Mouse (Mus musculus) monocyte, adult 5-6 weeks (primary cell): ENCODE results near the gene Fcgr2b. TPM values are rescaled to one million over a fixed set of nuclear protein-coding genes. Genes with fewer than 3 reads are reported as not detected.
A peak's percentile ranks its signal among the peaks of the same experiment; 100 is the strongest.

ENCODE experiments used
- ATAC-seq: fragments of 153-309, 156-312 bp; replicated peaks from 2 replicates; pipeline ENCODE4 v1.8.0; 2017; ENCODE audit warnings: mild to moderate bottlenecking; ENCODE audit not compliant: low TSS enrichment, insufficient number of reproducible peaks, severe bottlenecking, poor library complexity, low FRiP score
- total RNA-seq: library from RNA; stranded (forward); fragments of 200-1000, 200-491, 200-594 nt; gene quantifications from 3 replicates; pipeline ENCODE4 v1.2.3, GENCODE M21; 2017

Fcgr2b gene
- total RNA-seq = 181 to 197 TPM (median 187 TPM) in 3 replicates

- ATAC-seq = no peak
Observed at GRCm38 (mm10) chr1:170976447-170976846, at the start of gene Fcgr2b. Gene Fcgr2b, minus strand, starts transcription at chr1:170976547.

GRCm38 (mm10) chr1:171019311-171019950, 43.1 kb upstream of the Fcgr2b start:
- 0 out of 2 replicates have a peak, but pooled peaks have one; percentile 33 for ATAC-seq

- ATAC-seq = peak; percentile 38
Observed at GRCm38 (mm10) chr1:171018737-171019136, 42.4 kb upstream of the Fcgr2b start, which contains the start of gene Fcgr4. Gene Fcgr4, plus strand, starts transcription at chr1:171018920.

GRCm38 (mm10) chr1:171017468-171018158, 41.3 kb upstream of the Fcgr2b start:
- ATAC-seq = peak; percentile 73

- ATAC-seq = peak; percentile 8; the same call in 1 of the 2 replicates
Observed at GRCm38 (mm10) chr1:171016676-171017356, 40.5 kb upstream of the Fcgr2b start.

GRCm38 (mm10) chr1:171011733-171012132, 35.4 kb upstream of the Fcgr2b start:
- peak; percentile 40; the same call in 1 of the 2 replicates for ATAC-seq

GRCm38 (mm10) chr1:171006905-171007304, 30.6 kb upstream of the Fcgr2b start:
- ATAC-seq = peak; percentile 40

- ATAC-seq = peak; percentile 83
Observed at GRCm38 (mm10) chr1:171006335-171006734, 30.0 kb upstream of the Fcgr2b start.

GRCm38 (mm10) chr1:171005586-171005985, 29.2 kb upstream of the Fcgr2b start:
- no peak for ATAC-seq

GRCm38 (mm10) chr1:171005081-171005480, 28.7 kb upstream of the Fcgr2b start:
- ATAC-seq = no peak

GRCm38 (mm10) chr1:170999811-171000210, 23.5 kb upstream of the Fcgr2b start:
- ATAC-seq = no peak

- ATAC-seq = peak; percentile 87
Observed at GRCm38 (mm10) chr1:170997756-170998655, 21.7 kb upstream of the Fcgr2b start.

- ATAC-seq = peak; percentile 54; the same call in 1 of the 2 replicates
Observed at GRCm38 (mm10) chr1:170996753-170997152, 20.4 kb upstream of the Fcgr2b start.

- ATAC-seq = no peak
Observed at GRCm38 (mm10) chr1:170996034-170996433, 19.7 kb upstream of the Fcgr2b start.

- ATAC-seq = peak; percentile 84
Observed at GRCm38 (mm10) chr1:170992550-170992949, 16.2 kb upstream of the Fcgr2b start.

GRCm38 (mm10) chr1:170989656-170990055, 13.3 kb upstream of the Fcgr2b start:
- ATAC-seq = no peak

- ATAC-seq = no peak
Observed at GRCm38 (mm10) chr1:170985861-170986260, 9.5 kb upstream of the Fcgr2b start.

GRCm38 (mm10) chr1:170985092-170985491, 8.7 kb upstream of the Fcgr2b start:
- ATAC-seq = 0 out of 2 replicates have a peak, but pooled peaks have one; percentile 34
